Mouse (Mus musculus) CH12.LX (cell line): ENCODE data around the gene Pkp1. TPM values are rescaled to one million over a fixed set of nuclear protein-coding genes. Genes with fewer than 3 reads are reported as not detected.

Experiments
- DNase-seq: peaks from one replicate; pipeline ENCODE4 v3.0.0-alpha.2; 2013; ENCODE audit errors: extremely low read depth
- H3K27ac ChIP-seq: 2 replicates; pipeline ENCODE4 v1.5.1; 2012; ENCODE audit warnings: low read depth, mild to moderate bottlenecking, control low read depth, moderate library complexity; ENCODE audit not compliant: insufficient read depth
- H3K27me3 ChIP-seq: replicated peaks from 2 replicates; pipeline ENCODE3; 2012; ENCODE audit warnings: inconsistent platforms
- H3K36me3 ChIP-seq, 2 experiments: replicated peaks in 1 of 2; 2 replicates each; pipeline versions ENCODE3 to v1.6.1; 2012; ENCODE audit warnings: inconsistent platforms in 1 of 2, low read length in 1 of 2, mild to moderate bottlenecking in 1 of 2, mixed read lengths in 1 of 2, moderate library complexity in 1 of 2; ENCODE audit not compliant: control insufficient read depth in 1 of 2, insufficient read depth in 1 of 2
- H3K4me1 ChIP-seq, 2 experiments: 2 replicates each; pipeline ENCODE4 v1.6.1; 2012; ENCODE audit warnings: inconsistent platforms in 1 of 2, moderate library complexity in 1 of 2; ENCODE audit not compliant: insufficient read depth in 2 of 2, control insufficient read depth in 1 of 2
- H3K4me2 ChIP-seq: 2 replicates; pipeline ENCODE4 v1.6.1; 2012; ENCODE audit warnings: low read depth, mild to moderate bottlenecking, control low read depth; ENCODE audit not compliant: poor library complexity, insufficient read depth, severe bottlenecking
- H3K4me3 ChIP-seq, 3 experiments: fragments of 150-350 bp in 1 of 3; sonication (generic) in 1 of 3; replicated peaks in 1 of 3; 2 replicates each; pipeline versions ENCODE3 to v1.5.1; 2011 to 2012; ENCODE audit warnings: low read depth in 2 of 3, low read length in 2 of 3, mild to moderate bottlenecking in 2 of 3, moderate library complexity in 2 of 3, control low read depth in 1 of 3, improper control_type of control experiment in 1 of 3, inconsistent platforms in 1 of 3, mixed read lengths in 1 of 3; ENCODE audit not compliant: poor library complexity in 1 of 3
- H3K79me2 ChIP-seq: replicated peaks from 2 replicates; pipeline ENCODE4 v1.6.1; 2012; ENCODE audit warnings: mild to moderate bottlenecking, moderate library complexity; ENCODE audit not compliant: control insufficient read depth, poor library complexity, insufficient read depth, severe bottlenecking; ENCODE audit errors: extremely low read depth
- H3K9ac ChIP-seq: 2 replicates; pipeline ENCODE4 v1.6.1; 2012; ENCODE audit warnings: low read depth, mild to moderate bottlenecking, control low read depth, moderate library complexity; ENCODE audit not compliant: insufficient read depth
- H3K9me3 ChIP-seq: replicated peaks from 2 replicates; pipeline ENCODE3; 2012; ENCODE audit warnings: low read length, inconsistent platforms, mixed read lengths
- BHLHE40 ChIP-seq: IDR thresholded peaks from 2 replicates; pipeline ENCODE4 v1.6.1; 2011; ENCODE audit warnings: mild to moderate bottlenecking, low read depth, low read length, improper control_type of control experiment
- CHD2 ChIP-seq: IDR thresholded peaks from 2 replicates; pipeline ENCODE4 v1.6.1; 2011; ENCODE audit warnings: low read length, improper control_type of control experiment
- CTCF ChIP-seq, 2 experiments: IDR thresholded peaks in 1 of 2; conservative IDR thresholded peaks in 1 of 2; 2 replicates each; pipeline ENCODE4 v1.5.1; 2011 to 2012; ENCODE audit warnings: low read depth in 2 of 2, low read length in 2 of 2, improper control_type of control experiment in 1 of 2, inconsistent platforms in 1 of 2, mild to moderate bottlenecking in 1 of 2, moderate library complexity in 1 of 2
- ELF1 ChIP-seq: IDR thresholded peaks from 2 replicates; pipeline ENCODE4 v1.6.1; 2014; ENCODE audit warnings: low read depth, mild to moderate bottlenecking, inconsistent platforms, low read length, improper control_type of control experiment
- IRF4 ChIP-seq: IDR thresholded peaks from 2 replicates; pipeline ENCODE4 v1.6.1; 2014; ENCODE audit warnings: low read depth, mild to moderate bottlenecking, inconsistent platforms, low read length, improper control_type of control experiment
- JUND ChIP-seq: conservative IDR thresholded peaks from 2 replicates; pipeline ENCODE4 v1.6.1; 2011; ENCODE audit warnings: low read depth, low read length, improper control_type of control experiment
- MAFK ChIP-seq: IDR thresholded peaks from 2 replicates; pipeline ENCODE4 v1.6.1; 2011; ENCODE audit warnings: low read length, improper control_type of control experiment; ENCODE audit not compliant: insufficient replicate concordance
- MAX ChIP-seq: IDR thresholded peaks from 2 replicates; pipeline ENCODE4 v1.6.1; 2011; ENCODE audit warnings: low read length, improper control_type of control experiment
- MAZ ChIP-seq: IDR thresholded peaks from 2 replicates; pipeline ENCODE4 v1.6.1; 2012; ENCODE audit warnings: low read depth, mild to moderate bottlenecking, inconsistent platforms, low read length, improper control_type of control experiment, moderate library complexity
- MEF2A ChIP-seq: IDR thresholded peaks from 2 replicates; pipeline ENCODE4 v1.6.1; 2014; ENCODE audit warnings: low read depth, mild to moderate bottlenecking, inconsistent platforms, low read length, improper control_type of control experiment, borderline replicate concordance
- NELFE ChIP-seq: IDR thresholded peaks from 2 replicates; pipeline ENCODE4 v1.6.1; 2011; ENCODE audit warnings: low read depth, low read length, improper control_type of control experiment
- PAX5 ChIP-seq: IDR thresholded peaks from 2 replicates; pipeline ENCODE4 v1.6.1; 2012; ENCODE audit warnings: low read length, inconsistent platforms, mixed read lengths
- RCOR1 ChIP-seq: conservative IDR thresholded peaks from 2 replicates; pipeline ENCODE4 v1.6.1; 2012; ENCODE audit warnings: low read depth, mild to moderate bottlenecking, inconsistent platforms, low read length, improper control_type of control experiment
- SIN3A ChIP-seq: IDR thresholded peaks from 2 replicates; pipeline ENCODE4 v1.6.1; 2012; ENCODE audit warnings: low read length, improper control_type of control experiment, inconsistent platforms
- ZC3H11A ChIP-seq: IDR thresholded peaks from 2 replicates; pipeline ENCODE4 v1.6.1; 2012; ENCODE audit warnings: low read depth, mild to moderate bottlenecking, inconsistent platforms, low read length, improper control_type of control experiment
- ZKSCAN1 ChIP-seq: IDR thresholded peaks from 2 replicates; pipeline ENCODE4 v1.6.1; 2012; ENCODE audit warnings: low read depth, inconsistent platforms, low read length, improper control_type of control experiment, borderline replicate concordance
- ZNF384 ChIP-seq: IDR thresholded peaks from 2 replicates; pipeline ENCODE4 v1.6.1; 2012; ENCODE audit warnings: low read depth, low read length, improper control_type of control experiment, inconsistent platforms
- dilution Hi-C: fragments of 300-500 bp; cut with MboI; formaldehyde crosslinking; loops from 2 replicates; pipeline ENCODE4 v1.14.3; 2020; ENCODE audit warnings: low sequenced_read_pairs; ENCODE audit not compliant: extremely low pct_unique_long_range_greater_than_20kb, extremely low pct_ligation_motif_present
- in situ Hi-C: fragments of 300-500 bp; cut with MboI; formaldehyde crosslinking; loops from 3 replicates; pipeline ENCODE4 v1.14.3; 2019; ENCODE audit warnings: low sequenced_read_pairs, low pct_ligation_motif_present, low pct_unique_long_range_greater_than_20kb, mixed read lengths
- polyA plus RNA-seq: library from polyadenylated mRNA; unstranded; fragments of >175 nt; gene quantifications from 2 replicates; pipeline ENCODE4 v1.2.1, GENCODE M21; 2012; ENCODE audit warnings: low read depth; ENCODE audit not compliant: insufficient read length
- total RNA-seq, 2 experiments: library from RNA; depleted of rRNA; stranded (reverse); fragments of 300-350 nt in 1 of 2; fragments of >200 nt in 1 of 2; gene quantifications; 2 replicates each; pipeline ENCODE4 v1.2.3; 2012 to 2014

The Pkp1 gene
- total and polyA plus RNA-seq, 3 experiments = not detected

- H3K4me1 ChIP-seq = 0 out of 4 replicates have a peak, but pooled peaks cover 0 to 4% of the 10 kb centered on the region in 2 experiments
- in situ Hi-C loops = no loop called here
- H3K27ac ChIP-seq = no peak overlapping the region
- H3K27me3 ChIP-seq = peaks cover 88% of the 10 kb centered on the region
- H3K36me3 ChIP-seq = no peaks in the 10 kb centered on the region
- H3K4me2 ChIP-seq = no peak overlapping the region
- DNase-seq = no peak
- H3K9me3 ChIP-seq = no peaks in the 10 kb centered on the region
- TF ChIP-seq ELF1 (no peak), NELFE (no peak), BHLHE40 (no peak), CTCF (conservative IDR thresholded peaks at IDR 0.05 in 1 of 2, IDR thresholded peaks at IDR 0.05 in 1 of 2; ENCODE audit: low read depth in 2 of 2, low read length in 2 of 2) (no peak), JUND (no peak), RCOR1 (no peak), ZNF384 (no peak), PAX5 (no peak), ZKSCAN1 (no peak), MAZ (no peak), ZC3H11A (no peak), SIN3A (no peak), MEF2A (no peak), IRF4 (no peak), CHD2 (no peak)
- TF ChIP-seq, all 38 proteins: peak for 0
- H3K4me3 ChIP-seq = no peak overlapping the region
- dilution Hi-C loops = no loop called here
- H3K79me2 ChIP-seq = no peaks in the 10 kb centered on the region
- no peak overlapping the region for H3K9ac ChIP-seq
These were observed 41.8 kb downstream of the Pkp1 start for GRCm38 (mm10) chr1:135877248-135877647.

DNA sequence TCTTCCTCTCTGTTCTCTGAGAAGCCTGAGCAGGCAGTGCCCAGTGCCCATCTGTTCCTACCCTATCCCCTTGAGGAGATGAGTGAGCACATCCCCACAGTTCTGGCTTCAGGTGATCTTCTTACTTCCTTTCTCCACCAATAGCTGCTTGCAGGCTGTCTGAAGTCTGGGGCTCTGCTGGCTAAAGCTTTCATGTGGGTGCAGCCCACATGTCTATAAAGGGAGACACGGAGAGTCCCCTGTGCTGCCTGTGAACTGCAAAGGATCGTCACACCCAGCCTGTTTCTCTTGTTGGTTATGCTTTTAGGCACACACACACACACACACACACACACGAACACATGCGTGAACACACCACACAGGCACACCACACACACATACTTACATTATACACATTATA is 46.0 kb downstream of the Pkp1 start:
- H3K9me3 ChIP-seq = no peaks in the 10 kb centered on the region
- DNase-seq = no peak
- H3K4me3 ChIP-seq = no peak overlapping the region
- H3K27me3 ChIP-seq = peaks cover 89% of the 10 kb centered on the region
- no peak overlapping the region for H3K4me2 ChIP-seq
- no peaks in the 10 kb centered on the region for H3K79me2 ChIP-seq
- no peak overlapping the region for H3K9ac ChIP-seq
- in situ Hi-C loops = no loop called here
- no peak overlapping the region for H3K27ac ChIP-seq
- 0 out of 4 replicates have a peak, but pooled peaks cover 0 to 4% of the 10 kb centered on the region in 2 experiments for H3K4me1 ChIP-seq
- no peak for TF ChIP-seq NELFE
- no peak for TF ChIP-seq MAFK
- no peak for TF ChIP-seq MAX
- TF ChIP-seq, all 38 proteins: peak for 0
- no peaks in the 10 kb centered on the region for H3K36me3 ChIP-seq
- dilution Hi-C loops = no loop called here
